Mouse (Mus musculus) midbrain, embryonic 14.5 days (tissue): ENCODE measurements around the gene Commd2. TPM values are rescaled to one million over a fixed set of nuclear protein-coding genes. Genes with fewer than 3 reads are reported as not detected.

ENCODE experiments used
- ATAC-seq: fragments of 200-750 bp; cut with Nextera tagmentation; 2 replicates; pipeline ENCODE4 v1.8.0; 2017; ENCODE audit warnings: moderate number of reproducible peaks, moderate library complexity; ENCODE audit not compliant: low FRiP score, low TSS enrichment
- DNase-seq: peaks from one replicate; pipeline ENCODE4 v3.0.0-alpha.2; 2015
- H3K27ac ChIP-seq: fragments of 300-500 bp; sonication (generic); replicated peaks from 2 replicates; pipeline ENCODE4 v1.5.1; 2014; ENCODE audit warnings: mild to moderate bottlenecking, low read depth, low read length, moderate library complexity
- H3K27me3 ChIP-seq: fragments of 300-500 bp; sonication (generic); 2 replicates; pipeline ENCODE4 v1.6.1; 2014; ENCODE audit warnings: low read length, control low read depth, mixed read lengths; ENCODE audit not compliant: control insufficient read depth, insufficient read depth
- H3K36me3 ChIP-seq: fragments of 300-500 bp; sonication (generic); 2 replicates; pipeline ENCODE4 v1.6.1; 2014; ENCODE audit warnings: low read length, control low read depth; ENCODE audit not compliant: control insufficient read depth, insufficient read depth
- H3K4me1 ChIP-seq: fragments of 300-500 bp; sonication (generic); 2 replicates; pipeline ENCODE4 v1.6.1; 2014; ENCODE audit warnings: mild to moderate bottlenecking, antibody characterized with exemption, low read length, control low read depth; ENCODE audit not compliant: control insufficient read depth, insufficient read depth
- H3K4me2 ChIP-seq: fragments of 300-500 bp; sonication (generic); 2 replicates; pipeline ENCODE4 v1.6.1; 2014; ENCODE audit warnings: mild to moderate bottlenecking, low read length, moderate library complexity
- H3K4me3 ChIP-seq: fragments of 300-500 bp; sonication (generic); replicated peaks from 2 replicates; pipeline ENCODE4 v1.5.1; 2014; ENCODE audit warnings: low read depth, low read length
- H3K9ac ChIP-seq: fragments of 300-500 bp; sonication (generic); replicated peaks from 2 replicates; pipeline ENCODE4 v1.6.1; 2014; ENCODE audit warnings: mild to moderate bottlenecking, low read length, moderate library complexity
- H3K9me3 ChIP-seq: fragments of 300-500 bp; sonication (generic); 2 replicates; pipeline ENCODE4 v1.6.1; 2016; ENCODE audit warnings: low read length, control low read depth, mixed read lengths; ENCODE audit not compliant: control insufficient read depth
- WGBS: fragments of 180-500 bp; shearing (Covaris S2); extraction: QIAGEN DNeasy Blood & Tissue Kit; methylation state at CpG from one replicate; pipeline ENCODE4 v1.1.7; 2014; 5-methylcytosine and 5-hydroxymethylcytosine counted together
- microRNA-seq: library from miRNA; unstranded; fragments of <30 nt; microRNA quantifications from one replicate; pipeline ENCODE4, GENCODE M21; 2016
- polyA plus RNA-seq: library from polyadenylated mRNA; unstranded; fragments of >200 nt; fragmentation: Nextera tagmentation; extraction: Ambion mirVana; gene quantifications from 2 replicates; pipeline ENCODE4 v1.2.1, GENCODE M21; 2014

The Commd2 gene
- polyA plus RNA-seq, 1 experiment from 2014 or later, result 82.8 TPM

- no peak overlapping the region for H3K4me3 ChIP-seq
- no peaks in the 10 kb centered on the region for H3K27me3 ChIP-seq
- 72% methylated on average over 5 of the region's 5 CpGs for WGBS
- no peak overlapping the region for H3K4me2 ChIP-seq
- no peaks in the 10 kb centered on the region for H3K36me3 ChIP-seq
- H3K9ac ChIP-seq, result no peak overlapping the region
- H3K27ac ChIP-seq, result no peak overlapping the region
- H3K4me1 ChIP-seq, result no peaks in the 10 kb centered on the region
- H3K9me3 ChIP-seq, result no peaks in the 10 kb centered on the region
- no peak for DNase-seq
- no peak for ATAC-seq
Observed at GRCm38 (mm10) chr3:57603891-57604617, 47.5 kb downstream of the Commd2 start.

GRCm38 (mm10) chr3:57602610-57603009, 48.9 kb downstream of the Commd2 start:
- 90% methylated on average over 4 of the region's 4 CpGs for WGBS
- Histone ChIP-seq H3K27ac (no peak overlapping the region), H3K4me1 (no peaks in the 10 kb centered on the region), H3K4me3 (no peak overlapping the region), H3K27me3 (no peaks in the 10 kb centered on the region), H3K9me3 (no peaks in the 10 kb centered on the region), H3K36me3 (no peaks in the 10 kb centered on the region), H3K4me2 (no peak overlapping the region), H3K9ac (no peak overlapping the region)
- ATAC-seq (no peak), DNase-seq (no peak)

- Histone ChIP-seq H3K9ac (no peak overlapping the region), H3K36me3 (no peaks in the 10 kb centered on the region), H3K27me3 (no peaks in the 10 kb centered on the region), H3K4me2 (no peak overlapping the region), H3K9me3 (no peaks in the 10 kb centered on the region), H3K4me1 (no peaks in the 10 kb centered on the region), H3K4me3 (no peak overlapping the region), H3K27ac (no peak overlapping the region)
- WGBS, result 77% methylated on average over 7 of the region's 7 CpGs
- ATAC-seq, result no peak
- no peak for DNase-seq
Observed at GRCm38 (mm10) chr3:57596566-57596965, 54.9 kb downstream of the Commd2 start.

DNA sequence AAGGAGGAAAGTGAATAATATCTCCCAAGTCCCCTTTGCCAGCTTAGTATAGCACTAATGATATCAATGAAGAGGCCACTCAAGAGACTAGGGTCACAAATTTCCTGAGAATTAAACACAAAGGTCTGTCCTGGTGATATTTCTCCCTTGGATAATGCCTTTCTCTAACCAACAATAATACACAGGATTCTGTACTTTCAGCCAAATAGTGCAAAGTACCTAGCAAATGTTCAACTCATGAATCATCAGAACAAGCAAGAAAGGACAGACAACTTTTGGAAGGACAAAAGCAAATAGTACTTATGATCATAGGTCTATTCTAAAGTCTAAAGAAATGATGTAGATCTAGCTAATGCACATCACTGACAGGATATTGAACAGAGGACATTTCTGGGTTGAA, 56.0 kb downstream of the Commd2 start:
- H3K27ac ChIP-seq, result no peak overlapping the region
- H3K27me3 ChIP-seq, result no peaks in the 10 kb centered on the region
- H3K9ac ChIP-seq, result no peak overlapping the region
- H3K4me1 ChIP-seq, result no peaks in the 10 kb centered on the region
- H3K4me2 ChIP-seq, result no peak overlapping the region
- DNase-seq (no peak), ATAC-seq (no peak)
- no peaks in the 10 kb centered on the region for H3K9me3 ChIP-seq
- no peaks in the 10 kb centered on the region for H3K36me3 ChIP-seq
- H3K4me3 ChIP-seq, result no peak overlapping the region

Small RNA genes within 50 kb of the gene (microRNA-seq; reads per million reads assigned to microRNA genes)
- gene Mir6377, result not detected

Other genes with a start within 250 kb of the Commd2 start
- gene Tm4sf4, start 226.4 kb downstream of the Commd2 start, polyA plus RNA-seq, result 0.19 and 0.55 TPM in 2 replicates
- gene Wwtr1, start 75.8 kb downstream of the Commd2 start, polyA plus RNA-seq, result 7.2 TPM in 2 replicates
- 0.12 and 0.16 TPM in 2 replicates for gene Ankub1, start 41.1 kb upstream of the Commd2 start, polyA plus RNA-seq
- gene Rnf13, start 84.3 kb upstream of the Commd2 start, polyA plus RNA-seq, result 73.1 and 77.4 TPM in 2 replicates
- gene Pfn2, start 196.4 kb upstream of the Commd2 start, polyA plus RNA-seq, result 580 and 670 TPM in 2 replicates